Mouse (Mus musculus): ENCODE results near the gene Sipa1l1.

Gene Sipa1l1

DNA sequence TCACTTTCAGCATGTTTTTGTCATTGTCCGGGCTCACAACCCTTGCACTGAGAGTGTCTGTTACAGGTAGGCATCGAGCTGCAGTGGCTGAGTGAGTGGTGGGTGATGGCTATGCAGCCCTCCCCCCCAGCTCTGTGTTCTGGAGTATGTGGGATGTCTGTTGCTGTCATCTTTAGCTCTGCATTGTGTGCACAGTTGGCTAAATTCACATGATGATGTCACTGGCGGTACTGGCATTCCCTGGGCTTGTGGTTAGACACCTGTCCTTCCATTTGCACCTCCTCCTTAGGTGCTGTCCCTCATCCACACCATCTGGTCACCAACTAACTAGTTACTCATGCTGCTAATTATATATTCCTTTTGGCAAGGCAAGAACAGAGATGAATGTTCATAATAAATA is 218.5 kb downstream of the Sipa1l1 start:
- no peak for DNase-seq (ENCODE audit: low read depth)

DNA sequence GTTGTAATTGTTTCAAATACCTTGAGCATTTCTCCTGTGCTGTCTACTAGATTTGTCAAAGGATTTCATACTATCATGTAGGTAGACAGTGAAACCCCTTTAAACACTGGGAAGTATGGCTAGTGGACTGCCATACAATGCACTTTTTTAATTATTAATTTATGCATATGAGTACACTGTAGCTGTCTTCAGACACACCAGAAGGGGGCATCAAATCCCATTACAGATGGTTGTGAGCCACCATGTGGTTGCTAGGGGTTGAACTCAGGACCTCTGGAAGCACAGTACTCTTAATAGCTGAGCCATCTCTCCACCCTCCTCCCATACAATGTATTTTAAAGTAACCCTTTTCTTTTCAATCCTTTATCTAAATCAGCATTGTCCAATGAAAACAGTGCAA is 219.0 kb downstream of the Sipa1l1 start:
- no peak for DNase-seq (ENCODE audit: low read depth)

DNA sequence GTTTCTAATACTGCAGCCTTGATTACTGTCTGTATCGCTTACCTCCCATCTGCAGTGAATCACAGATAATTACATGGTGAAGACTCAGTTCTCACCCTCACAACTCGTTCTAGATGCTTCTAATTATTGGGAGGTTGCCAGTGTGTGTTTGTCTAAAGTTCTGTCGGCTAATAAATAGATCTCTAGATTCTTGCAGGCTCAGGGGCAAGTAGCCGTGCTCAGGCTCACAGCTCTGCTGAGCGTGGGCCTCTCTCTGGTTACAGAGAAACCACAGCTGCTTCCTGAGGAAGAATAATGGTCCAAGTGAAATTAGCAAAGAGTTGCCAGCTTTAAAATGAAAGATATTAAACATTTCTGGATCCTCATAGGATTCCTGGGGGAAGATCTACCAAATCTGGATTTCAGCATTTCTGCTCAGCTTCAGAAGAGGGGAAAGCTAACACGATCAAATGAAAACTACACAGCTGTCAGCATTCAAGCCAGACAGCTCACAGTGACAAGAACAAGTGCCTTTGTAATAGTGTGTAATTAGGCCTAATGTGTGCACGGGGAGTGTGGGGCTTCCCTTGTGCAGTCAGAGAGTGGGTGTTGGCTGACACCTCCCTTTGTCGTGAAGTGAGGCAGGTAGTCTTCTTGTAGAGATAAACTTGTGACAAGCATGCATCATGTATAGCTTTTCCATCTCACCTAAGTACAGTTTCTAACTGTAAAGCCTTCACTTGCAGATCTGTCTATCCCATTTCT is 225.2 kb downstream of the Sipa1l1 start:
- peak; percentile 65 for DNase-seq (ENCODE audit: low read depth)

DNA sequence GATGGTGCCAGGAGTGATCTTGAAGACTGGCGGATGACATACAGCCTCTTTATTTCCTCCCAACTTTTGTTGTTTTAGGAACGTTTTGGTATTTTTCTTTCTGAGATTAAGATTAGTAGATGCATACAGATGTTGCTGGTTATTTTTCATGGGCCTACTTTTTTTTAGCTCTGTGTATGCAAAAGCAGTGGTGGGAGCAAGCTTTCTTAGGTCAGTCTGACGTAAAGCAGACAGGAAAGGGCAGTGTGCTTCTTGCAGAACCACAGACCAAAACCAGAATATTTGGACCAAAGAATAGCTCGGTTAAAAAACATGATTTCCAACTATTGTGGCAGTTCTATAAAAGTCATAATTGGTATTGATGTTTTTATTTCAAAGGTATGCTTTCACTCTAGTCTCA is 226.1 kb downstream of the Sipa1l1 start:
- DNase-seq (ENCODE audit: low read depth) = no peak

DNA sequence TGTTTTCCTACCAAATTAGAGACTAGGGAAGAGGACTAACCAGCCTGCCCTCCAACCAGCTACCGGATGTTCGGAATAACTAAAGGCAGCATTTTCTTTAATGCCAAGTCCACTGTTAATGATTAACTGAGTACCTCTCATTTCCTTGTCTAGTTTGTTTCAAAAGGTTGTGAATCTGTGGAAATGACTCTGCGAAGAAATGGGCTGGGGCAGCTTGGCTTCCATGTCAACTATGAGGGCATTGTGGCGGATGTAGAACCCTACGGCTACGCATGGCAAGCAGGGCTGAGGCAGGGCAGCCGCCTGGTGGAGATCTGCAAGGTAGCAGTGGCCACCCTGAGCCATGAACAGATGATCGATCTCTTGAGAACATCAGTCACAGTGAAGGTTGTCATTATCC is 228.1 kb downstream of the Sipa1l1 start:
- no peak for DNase-seq (ENCODE audit: low read depth)

DNA sequence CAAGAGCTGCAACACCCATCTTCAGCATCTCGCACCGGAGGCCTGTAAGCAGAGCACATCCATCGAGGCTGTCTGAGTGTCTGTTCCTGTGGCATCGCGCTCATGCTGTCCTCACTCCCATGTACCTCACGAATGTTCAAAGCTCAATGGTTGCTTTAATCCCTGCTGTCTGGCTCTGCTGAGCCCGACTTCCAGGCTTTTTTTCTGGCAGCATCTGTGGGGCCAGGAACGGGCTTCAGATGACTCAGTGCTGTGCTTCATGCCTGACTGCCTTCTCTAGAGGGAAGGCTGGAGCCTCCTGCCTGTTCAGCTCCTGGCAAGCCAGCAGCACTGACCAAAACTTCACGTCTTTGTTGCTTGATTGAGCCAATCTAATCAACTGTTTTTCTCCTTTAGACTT is 228.6 kb downstream of the Sipa1l1 start:
- no peak for DNase-seq (ENCODE audit: low read depth)

DNA sequence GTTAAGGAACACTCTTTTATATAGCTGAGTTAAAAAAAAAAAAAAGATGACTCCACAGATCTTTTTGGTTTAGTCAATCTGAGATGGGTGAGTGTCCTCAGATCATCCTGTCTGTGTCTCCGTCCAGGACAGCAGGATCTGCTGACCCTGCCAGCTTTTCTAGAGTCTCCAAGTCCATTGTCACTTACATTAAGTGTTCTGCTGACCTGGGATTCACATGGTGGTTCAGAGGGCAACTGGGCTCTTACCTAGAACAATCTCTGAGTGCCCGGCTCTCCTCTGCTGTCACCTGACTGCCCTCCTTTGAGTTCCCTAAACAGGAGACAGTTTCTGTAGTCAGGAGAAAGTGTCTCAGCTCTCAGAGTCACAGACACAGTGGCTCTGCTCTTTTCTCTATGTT is 229.8 kb downstream of the Sipa1l1 start:
- no peak for DNase-seq (ENCODE audit: low read depth)

DNA sequence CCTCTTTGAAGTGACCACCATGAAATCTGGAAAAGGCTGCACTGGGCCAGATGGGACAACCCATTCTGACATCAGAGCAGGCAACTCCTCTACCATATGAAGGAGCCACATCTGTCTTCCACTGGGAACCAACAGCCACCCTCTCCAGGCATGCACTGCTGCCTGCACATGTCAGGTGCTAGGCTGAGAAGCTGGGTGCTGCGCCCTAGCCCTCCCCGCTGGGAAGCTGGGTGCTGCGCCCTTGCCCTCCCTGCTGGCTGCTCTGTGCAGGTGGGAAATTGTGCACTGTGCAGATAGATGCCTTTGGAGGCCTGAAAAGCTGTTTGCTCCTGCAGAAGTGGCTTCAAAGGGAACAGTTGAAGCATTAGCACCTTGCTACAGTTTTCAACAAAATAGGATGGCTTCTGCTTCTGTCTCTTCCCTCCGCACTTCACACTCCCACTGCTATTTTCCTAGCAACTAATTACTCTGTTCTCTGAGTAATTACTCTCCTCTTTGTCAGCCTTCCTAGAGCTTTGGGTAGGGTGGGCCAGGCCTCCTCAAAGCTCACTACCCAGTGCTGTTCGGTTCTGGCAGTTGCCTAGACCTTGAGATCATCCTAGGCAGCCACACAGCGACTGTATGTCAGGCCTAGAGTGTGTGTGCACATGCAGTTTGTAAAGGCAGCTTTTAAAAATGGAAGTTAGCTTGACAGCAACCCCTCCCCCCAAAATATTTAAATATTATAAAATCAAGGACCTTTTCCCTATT is 231.0 kb downstream of the Sipa1l1 start:
- no peak for DNase-seq (ENCODE audit: low read depth)

DNA sequence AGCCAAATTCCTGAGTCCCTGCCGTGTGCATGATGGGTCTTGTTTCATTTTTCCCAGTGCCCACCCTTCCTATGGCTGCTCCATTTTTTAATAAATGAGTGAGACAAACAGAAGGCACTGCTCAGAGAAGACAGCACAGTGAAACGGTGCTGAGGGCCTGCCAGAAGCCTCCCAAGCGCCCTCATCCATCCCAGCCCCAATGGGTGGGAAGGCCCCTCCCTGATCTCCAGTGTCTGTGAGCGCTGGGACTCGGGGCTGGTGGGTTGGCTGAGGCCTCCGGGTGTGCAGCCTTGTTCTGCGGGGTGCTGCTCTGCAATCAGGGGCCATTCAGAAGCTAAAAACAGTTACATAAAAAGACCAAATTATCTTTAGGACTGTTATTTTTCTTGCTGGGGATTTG is 231.7 kb downstream of the Sipa1l1 start:
- DNase-seq (ENCODE audit: low read depth) = no peak

DNA sequence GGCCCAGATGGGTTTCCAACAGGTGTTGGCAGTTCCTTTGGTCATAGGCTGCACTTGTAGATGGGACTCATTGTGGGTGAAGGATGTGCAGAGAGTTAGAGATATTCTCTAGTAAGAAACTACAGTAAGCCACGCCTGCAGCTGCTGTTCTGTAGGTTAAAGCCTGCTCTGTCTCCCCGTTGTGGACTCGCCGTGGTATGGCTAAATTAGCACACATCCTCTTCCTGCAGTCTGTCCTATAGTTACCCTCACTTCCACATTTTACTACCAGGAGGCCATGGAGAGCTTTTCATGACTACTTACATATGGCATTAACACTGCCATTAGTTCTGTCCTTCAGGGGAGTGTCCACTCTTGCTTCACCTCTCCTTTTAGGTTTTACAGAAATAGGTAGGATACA is 232.3 kb downstream of the Sipa1l1 start:
- peak; percentile 58 for DNase-seq (ENCODE audit: low read depth)

DNA sequence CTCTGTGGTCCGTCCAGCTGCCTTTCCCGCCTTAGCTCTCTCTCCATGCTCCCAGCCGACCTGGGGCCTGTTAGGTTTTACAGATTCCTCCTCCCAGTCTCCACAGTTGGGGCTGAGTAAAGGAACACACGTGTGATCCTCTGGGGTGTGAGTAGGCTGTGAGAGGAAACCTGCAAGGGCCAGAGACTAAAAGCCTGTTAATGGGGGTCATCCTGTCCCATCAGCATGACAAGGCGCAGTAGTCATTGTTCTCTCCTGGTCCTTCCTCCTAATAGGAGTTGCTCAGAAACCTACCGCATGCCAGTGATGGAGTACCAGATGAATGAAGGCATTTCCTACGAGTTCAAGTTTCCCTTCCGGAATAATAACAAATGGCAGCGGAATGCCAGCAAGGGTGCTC is 233.5 kb downstream of the Sipa1l1 start:
- DNase-seq (ENCODE audit: low read depth) = no peak

DNA sequence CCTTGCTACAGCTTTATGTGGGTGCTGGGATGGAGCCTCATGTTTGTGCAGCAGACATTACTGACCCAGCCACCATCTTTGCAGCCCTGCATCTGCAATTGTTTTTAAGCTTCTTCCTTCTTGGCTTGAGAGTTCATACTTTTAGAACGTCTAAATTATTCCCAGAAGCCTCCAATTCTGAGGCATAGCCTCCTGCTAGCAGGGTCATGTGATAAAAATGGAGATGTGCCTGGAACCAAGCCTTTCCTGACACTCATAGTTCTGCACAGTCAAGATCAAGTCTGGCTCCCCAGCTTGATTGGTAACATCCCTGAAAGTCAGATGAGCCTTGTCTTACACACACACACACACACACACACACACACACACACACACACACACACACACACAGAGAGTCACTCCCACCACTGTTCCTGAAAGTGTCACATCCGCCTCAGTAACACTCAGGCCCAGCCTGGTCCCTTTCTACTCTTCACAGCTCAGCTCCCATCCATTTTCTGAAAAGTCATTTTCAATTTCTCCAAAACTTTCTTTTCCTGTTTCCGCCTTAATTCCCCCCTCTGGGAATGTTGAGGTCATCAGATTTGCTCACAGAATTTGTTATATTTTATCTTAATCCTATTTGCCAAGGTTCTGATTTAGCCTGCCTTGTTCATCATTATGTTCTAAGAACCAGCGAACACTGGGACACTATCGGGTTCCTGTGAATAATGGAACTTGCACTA is 238.6 kb downstream of the Sipa1l1 start:
- no peak for DNase-seq (ENCODE audit: low read depth)

DNA sequence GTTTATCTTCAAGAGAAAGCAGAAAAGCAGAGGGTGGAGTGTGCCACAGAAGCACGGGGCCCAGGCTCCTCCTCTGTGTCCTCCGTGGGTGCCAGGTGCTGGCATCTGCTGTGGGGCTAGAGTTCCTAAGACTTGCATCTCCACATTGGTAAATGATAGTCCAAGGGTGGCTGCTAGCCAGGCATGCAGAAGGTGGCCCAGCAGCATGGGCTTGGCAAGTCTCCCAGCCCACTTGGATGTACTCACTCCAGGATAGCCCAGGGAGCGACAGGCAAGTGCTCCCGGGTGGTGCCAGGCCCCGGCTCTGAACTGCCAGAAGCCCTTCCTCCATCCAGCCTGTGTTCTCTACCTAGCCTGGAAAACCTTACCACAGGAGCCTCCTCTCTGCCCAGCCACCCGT is 239.4 kb downstream of the Sipa1l1 start:
- no peak for DNase-seq (ENCODE audit: low read depth)

DNA sequence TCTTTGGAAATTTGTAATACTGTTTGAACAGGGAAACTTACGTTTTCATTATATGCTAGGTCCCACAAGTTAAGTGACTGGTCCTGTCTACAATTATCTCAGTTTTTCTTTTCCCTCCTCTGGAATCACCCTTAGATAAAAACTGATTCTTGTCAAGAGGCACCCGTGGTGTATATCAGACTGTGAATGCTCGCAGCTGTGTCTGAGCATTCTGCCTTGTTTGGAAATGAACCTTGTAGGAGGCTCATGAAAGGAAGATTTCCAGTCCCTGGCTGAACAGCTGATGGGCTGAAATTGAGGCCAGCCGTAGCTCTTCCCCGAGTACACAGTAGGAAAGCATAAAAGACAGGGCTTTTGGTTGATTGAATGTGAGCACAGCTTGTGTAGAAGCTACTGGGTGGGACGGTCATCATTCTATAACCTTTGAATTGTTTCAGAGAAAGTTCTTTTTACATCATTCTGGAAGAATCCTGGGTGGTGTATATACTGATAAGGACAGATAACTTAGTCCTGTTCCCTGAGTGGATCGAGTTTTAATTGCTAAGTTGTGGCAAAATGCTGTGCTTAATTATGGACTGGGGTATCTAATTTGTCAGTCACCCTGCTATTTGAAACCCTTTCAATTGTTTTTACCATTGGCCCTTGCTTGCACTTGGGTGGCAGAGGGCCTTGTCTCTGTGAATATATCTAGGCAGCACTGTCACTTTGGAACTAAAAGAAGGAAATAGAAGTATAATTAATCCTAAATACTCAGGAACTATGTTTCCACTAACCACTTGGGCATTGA is 240.8 kb downstream of the Sipa1l1 start:
- no peak for DNase-seq (ENCODE audit: low read depth)

DNA sequence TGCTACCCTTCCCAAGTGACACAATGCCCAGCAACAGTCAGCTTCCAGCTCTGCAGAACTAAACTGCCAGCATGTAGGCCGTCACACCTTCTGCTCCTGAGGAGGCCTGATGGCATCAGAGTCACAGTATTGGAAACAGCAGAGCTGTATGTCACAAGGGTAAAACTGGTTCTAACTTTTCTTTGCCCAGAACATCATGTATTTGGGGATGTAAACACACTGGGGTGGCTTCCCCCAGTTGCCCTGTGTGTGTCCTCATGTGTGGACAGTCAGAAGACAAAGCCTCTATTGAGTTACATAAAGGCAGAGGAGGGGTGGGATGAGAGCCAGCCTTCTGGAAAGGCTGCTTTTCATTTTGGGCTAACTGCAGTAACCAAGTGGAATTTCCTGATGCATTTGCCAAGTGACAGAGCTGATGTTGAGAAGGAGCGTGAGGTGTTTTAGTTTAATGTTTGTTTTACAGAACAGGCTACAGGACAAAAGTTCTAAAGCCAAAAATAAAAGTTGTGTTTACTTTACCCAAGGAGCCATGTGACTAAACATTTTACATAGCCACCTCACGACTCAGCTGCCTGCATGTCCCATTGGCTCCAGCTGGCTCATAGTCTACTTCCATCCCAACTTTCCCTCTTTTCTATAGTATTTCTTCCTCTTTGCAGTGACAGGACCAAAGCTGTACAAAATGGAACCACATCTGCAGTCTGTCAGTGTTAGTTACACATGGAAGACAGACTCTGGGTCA is 243.3 kb downstream of the Sipa1l1 start:
- DNase-seq (ENCODE audit: low read depth) = no peak

DNA sequence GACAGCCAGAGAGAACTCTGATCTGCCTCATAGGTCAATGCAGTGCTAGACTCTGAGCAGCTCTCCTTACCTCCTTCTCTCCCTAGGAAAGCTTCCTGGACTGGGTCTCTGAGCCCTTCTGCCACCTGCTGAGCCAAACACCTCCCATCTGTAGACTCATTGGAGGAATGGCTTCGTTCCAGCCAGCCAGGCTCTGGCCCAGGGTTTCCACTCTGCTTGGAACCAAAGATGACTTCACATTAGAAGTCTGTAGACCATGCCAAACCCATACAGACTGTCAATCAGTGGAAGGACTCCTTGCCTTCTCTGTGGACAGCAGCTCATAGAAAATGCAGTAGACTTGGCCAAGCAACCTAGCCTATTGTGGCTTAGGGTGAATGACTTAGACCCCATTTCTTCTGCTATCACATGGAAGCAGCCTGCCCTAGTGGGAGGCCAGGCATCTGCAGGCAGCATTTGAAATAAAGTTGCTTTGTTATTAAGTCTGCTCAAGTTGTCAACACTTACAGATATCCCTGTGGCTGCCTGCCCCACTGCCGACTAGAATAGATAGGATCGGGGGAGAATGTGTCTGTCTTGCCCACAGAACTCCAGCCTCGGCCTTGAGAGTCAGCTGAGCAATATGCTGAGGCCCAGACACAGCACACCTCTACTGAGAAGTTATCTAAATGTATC is 246.7 kb downstream of the Sipa1l1 start:
- no peak for DNase-seq (ENCODE audit: low read depth)

DNA sequence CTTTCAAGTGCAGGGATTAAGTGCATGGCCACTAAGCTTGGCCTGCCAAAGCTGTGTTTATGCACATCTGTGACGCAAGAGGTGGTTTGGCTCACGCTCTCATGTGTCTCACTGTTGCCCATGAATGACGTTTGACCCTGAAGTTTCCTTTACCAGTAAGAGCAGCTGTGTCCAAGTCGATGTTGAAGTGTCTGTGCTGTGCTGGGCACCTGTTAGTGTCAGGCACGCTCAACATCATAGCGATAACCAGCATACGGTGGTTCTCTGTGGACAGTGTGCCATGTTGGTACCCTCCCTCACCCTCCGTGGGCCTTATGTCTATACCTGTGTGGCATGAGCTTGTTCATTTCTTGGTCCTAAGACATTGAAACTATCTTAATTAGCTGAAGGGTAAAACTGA is 249.9 kb downstream of the Sipa1l1 start:
- DNase-seq (ENCODE audit: low read depth) = peak; percentile 41

DNA sequence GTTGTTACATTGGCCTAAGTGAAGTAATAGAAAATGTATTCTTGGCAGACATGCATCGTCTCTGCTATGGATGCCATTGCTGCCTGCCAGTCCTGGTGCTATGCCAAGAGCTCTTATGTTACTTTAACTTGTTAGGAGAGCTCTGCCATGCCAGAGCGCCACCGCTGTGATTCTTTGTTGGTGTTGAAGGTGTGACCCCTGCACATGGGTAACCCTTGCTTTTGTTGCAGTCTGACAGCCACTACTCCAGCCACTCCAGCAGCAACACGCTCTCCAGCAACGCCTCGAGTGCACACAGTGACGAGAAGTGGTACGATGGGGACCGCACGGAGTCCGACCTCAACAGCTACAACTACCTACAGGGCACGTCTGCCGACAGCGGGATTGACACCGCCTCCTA is 255.7 kb downstream of the Sipa1l1 start:
- no peak for DNase-seq (ENCODE audit: low read depth)

DNA sequence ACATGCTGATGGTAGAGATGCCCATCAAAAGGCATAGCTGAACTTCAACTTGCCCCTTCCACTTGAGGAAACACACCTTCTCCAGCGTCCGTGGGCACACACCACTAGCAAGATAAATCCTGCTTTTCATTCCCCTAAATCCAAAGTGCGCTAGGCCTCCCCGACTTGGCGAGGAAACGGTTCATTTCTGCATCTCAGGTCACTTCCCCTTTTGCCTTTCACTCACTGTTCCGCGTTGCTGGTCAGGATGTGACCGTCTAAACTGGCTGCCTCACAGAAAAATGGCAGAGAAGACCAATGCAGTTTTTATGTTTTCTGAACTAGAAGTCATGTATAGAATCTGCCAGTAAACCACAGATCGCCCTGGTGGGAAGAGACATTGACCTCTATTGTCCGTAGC is 256.7 kb downstream of the Sipa1l1 start:
- DNase-seq (ENCODE audit: low read depth) = peak; percentile 44

DNA sequence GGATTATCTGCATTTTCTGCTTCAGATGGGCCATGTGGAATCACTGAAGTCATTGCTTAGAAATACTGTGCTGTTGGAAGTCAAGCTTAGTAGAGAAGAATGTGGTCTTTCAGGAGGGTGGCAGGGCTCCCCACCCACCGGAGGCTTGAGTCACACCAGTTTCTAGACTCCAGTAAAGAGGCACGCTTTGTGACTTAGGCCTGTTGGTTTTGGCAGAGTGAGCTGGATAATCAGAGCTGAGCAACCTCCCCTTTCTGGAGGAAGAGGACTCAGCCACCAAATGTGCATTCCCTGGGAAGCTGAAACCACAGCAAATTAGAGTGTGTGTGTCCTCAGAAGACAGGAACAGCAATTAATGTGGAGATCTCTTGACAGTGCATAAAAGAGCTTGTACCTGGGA is 258.3 kb downstream of the Sipa1l1 start:
- no peak for DNase-seq (ENCODE audit: low read depth)

DNA sequence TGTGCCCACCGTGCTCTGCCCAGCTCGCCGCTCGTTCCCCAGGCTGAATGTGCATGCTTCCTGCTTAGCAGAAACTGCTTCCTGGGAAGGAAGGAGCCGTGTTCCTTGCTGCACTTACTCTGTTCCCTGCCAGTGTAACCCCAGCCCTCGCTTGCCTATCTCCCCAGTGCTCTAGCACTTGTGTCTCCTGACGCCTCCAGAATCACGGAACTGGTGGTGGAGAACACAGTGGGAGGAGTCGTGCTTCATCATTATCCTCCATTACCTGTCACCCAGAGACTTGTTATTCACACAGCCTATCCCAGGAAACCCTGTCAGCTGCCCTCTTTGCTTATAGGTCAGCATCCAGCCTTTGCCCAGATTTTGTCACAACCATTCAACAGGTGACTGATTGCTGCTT is 259.3 kb downstream of the Sipa1l1 start:
- no peak for DNase-seq (ENCODE audit: low read depth)
